Mouse (Mus musculus) E14TG2a.4 (cell line): Measurements from ENCODE around the gene Pias4.

Experiments used
- H3K27me3 ChIP-seq: 2 replicates; pipeline ENCODE4 v1.6.1; 2014; ENCODE audit warnings: low read length, control low read depth; ENCODE audit not compliant: insufficient read depth
- H3K36me3 ChIP-seq: 2 replicates; pipeline ENCODE4 v1.6.1; 2014; ENCODE audit warnings: low read length, control low read depth; ENCODE audit not compliant: insufficient read depth
- H3K4me1 ChIP-seq: replicated peaks from 2 replicates; pipeline ENCODE4 v1.6.1; 2014; ENCODE audit warnings: low read depth, low read length, control low read depth
- H3K4me3 ChIP-seq: replicated peaks from 2 replicates; pipeline ENCODE4 v1.5.1; 2014; ENCODE audit warnings: mild to moderate bottlenecking, low read length
- H3K9me3 ChIP-seq: 2 replicates; pipeline ENCODE4 v1.6.1; 2014; ENCODE audit warnings: low read length, control low read depth
- CTCF ChIP-seq: conservative IDR thresholded peaks from 2 replicates; pipeline ENCODE4 v1.5.1; 2014; ENCODE audit warnings: low read length
- NANOG ChIP-seq: IDR thresholded peaks from 2 replicates; pipeline ENCODE4 v1.6.1; 2014; ENCODE audit warnings: borderline replicate concordance, low read length, mixed read lengths
- POU5F1 ChIP-seq: IDR thresholded peaks from 2 replicates; pipeline ENCODE4 v1.6.1; 2014; ENCODE audit warnings: low read length, borderline replicate concordance

Pias4 gene

DNA sequence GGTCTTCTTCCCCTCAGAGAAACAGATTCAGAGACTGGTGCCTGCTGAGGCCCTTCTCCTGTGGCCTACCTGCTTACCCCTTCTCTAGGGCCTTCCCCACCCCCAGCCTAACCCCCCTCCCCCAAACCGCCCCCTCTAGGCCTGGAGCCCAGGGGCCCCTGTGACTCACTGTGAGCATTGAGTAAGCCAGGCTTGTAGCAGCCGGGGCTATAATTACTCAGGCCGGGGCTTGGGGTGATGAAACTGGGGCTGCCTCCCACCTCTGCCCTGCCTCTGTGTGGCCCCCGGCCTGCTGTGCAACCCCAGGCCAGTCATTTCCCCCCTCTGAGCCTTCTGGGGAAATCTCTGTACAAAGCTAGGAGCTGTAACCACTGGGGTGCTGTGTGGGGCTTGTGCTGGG lies 21.4 kb downstream of the Pias4 start:
- TF ChIP-seq CTCF, result no peak
- no peak for TF ChIP-seq NANOG
- no peak for TF ChIP-seq POU5F1
- no peaks in the 10 kb centered on the region for H3K9me3 ChIP-seq
- no peaks in the 10 kb centered on the region for H3K27me3 ChIP-seq
- H3K4me1 ChIP-seq, result peaks cover 92% of the 10 kb centered on the region
- peaks cover 70% of the 10 kb centered on the region for H3K36me3 ChIP-seq
- H3K4me3 ChIP-seq, result peak overlapping the region; percentile 92

DNA sequence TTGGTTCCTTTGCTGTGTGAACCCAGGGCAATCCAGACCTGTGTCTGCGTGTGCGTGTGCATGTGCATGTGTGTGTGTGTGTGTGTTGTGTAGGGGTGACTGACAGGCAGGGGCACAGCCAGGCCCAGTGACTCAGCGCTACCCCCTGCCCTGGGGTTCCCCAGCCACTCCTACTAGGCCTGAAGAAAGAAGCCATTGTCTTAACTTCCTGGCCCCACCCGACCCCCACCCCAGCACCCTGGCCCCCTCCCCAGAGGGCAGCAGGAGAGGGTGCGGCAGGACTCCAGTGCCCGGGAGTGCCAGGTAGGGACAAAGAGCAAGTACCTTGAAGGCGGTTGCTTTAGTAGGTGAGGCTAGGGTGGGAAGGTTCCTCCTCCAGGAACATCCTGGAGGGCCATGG lies 21.9 kb downstream of the Pias4 start:
- H3K36me3 ChIP-seq, result peaks cover 70% of the 10 kb centered on the region
- H3K27me3 ChIP-seq, result no peaks in the 10 kb centered on the region
- H3K9me3 ChIP-seq, result no peaks in the 10 kb centered on the region
- H3K4me1 ChIP-seq, result peaks cover 95% of the 10 kb centered on the region
- TF ChIP-seq CTCF (no peak), POU5F1 (no peak), NANOG (no peak)
- peak overlapping the region; percentile 92 for H3K4me3 ChIP-seq

DNA sequence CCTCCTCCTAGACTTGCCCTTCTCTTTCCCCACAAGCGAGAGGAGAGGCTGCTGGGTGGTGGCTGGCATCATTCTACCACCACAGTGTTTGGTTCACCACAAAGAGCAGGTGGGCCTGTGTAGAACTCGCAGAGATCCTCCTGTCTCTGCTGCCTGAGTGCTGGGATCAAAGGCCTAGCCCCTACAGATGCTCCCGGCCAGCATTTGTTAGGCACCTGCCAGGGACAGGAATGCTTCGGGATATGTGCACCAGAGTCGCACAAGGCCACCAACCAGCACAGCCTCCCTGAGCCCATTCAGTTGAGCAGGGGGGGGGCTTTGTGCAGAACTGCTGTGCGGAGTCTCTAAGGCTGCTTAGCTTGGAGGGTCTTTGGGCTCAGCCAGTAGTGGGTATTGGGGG lies 22.4 kb downstream of the Pias4 start:
- Histone ChIP-seq H3K36me3 (peaks cover 70% of the 10 kb centered on the region), H3K4me1 (peaks cover 97% of the 10 kb centered on the region), H3K4me3 (peak overlapping the region; percentile 92), H3K9me3 (no peaks in the 10 kb centered on the region), H3K27me3 (no peaks in the 10 kb centered on the region)
- TF ChIP-seq CTCF (no peak), NANOG (no peak), POU5F1 (no peak)

DNA sequence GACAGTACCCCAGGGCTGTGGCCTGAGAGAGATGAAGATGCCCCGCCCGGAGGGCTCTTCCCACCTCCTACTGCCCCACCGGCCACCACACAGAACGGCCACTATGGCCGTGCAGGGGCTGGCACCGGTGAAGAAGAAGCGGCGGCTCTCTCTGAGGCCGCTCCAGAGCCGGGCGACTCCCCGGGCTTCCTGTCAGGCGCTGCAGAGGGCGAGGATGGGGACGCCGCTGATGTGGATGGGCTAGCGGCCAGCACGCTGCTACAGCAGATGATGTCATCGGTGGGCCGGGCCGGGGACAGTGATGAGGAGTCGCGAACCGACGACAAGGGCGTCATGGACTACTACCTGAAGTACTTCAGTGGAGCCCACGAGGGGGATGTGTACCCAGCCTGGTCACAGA lies 23.1 kb downstream of the Pias4 start:
- TF ChIP-seq POU5F1 (no peak), NANOG (no peak), CTCF (no peak)
- peaks cover 97% of the 10 kb centered on the region for H3K4me1 ChIP-seq
- no peaks in the 10 kb centered on the region for H3K9me3 ChIP-seq
- H3K36me3 ChIP-seq, result peaks cover 67% of the 10 kb centered on the region
- peak overlapping the region; percentile 92 for H3K4me3 ChIP-seq
- no peaks in the 10 kb centered on the region for H3K27me3 ChIP-seq

DNA sequence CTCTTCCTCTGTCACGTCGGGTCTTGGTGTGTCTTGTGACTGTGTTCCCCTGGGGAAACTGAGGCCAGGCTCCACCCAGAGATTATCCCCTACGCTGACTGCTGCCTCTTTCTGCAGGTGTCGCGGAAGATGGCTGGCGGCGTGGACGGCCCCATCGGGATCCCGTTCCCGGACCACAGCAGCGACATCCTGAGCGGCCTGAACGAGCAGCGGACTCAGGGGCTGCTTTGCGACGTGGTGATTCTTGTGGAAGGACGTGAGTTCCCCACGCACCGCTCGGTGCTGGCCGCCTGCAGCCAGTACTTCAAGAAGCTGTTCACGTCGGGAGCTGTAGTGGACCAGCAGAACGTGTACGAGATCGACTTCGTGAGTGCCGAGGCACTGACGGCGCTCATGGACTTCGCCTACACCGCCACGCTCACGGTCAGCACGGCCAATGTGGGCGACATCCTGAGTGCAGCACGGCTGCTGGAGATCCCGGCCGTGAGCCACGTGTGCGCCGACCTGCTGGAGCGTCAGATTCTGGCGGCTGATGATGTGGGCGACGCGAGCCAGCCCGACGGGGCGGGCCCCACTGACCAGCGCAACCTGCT lies 23.8 kb downstream of the Pias4 start:
- H3K4me3 ChIP-seq, result peak overlapping the region; percentile 92
- no peaks in the 10 kb centered on the region for H3K27me3 ChIP-seq
- no peak for TF ChIP-seq NANOG
- TF ChIP-seq CTCF, result no peak
- TF ChIP-seq POU5F1, result no peak
- no peaks in the 10 kb centered on the region for H3K9me3 ChIP-seq
- H3K4me1 ChIP-seq, result peaks cover 97% of the 10 kb centered on the region
- H3K36me3 ChIP-seq, result peaks cover 59% of the 10 kb centered on the region

DNA sequence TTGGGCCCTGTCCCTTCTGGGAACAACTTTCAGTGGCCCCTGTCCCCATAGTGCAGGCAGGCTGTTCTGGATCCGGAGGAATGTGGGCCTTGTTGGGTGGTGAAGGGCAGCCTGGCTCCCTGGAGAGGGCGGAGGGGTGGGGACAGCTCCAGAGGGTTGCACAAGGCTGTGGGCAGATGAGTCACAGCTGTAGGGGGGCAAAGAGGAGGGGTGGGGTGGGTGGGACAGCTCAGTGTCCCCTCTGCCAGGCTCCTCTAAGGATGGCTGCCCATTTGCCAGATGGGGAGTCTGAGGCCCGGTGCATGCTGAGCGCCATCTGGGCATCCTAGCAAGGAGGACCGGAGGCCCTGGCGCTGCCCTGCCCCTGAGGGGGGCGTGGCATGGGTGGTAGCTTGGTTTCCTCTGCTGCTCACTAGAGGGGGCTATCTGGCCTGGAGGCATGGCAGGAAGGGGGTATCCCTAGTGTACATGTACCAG lies 24.5 kb downstream of the Pias4 start:
- Histone ChIP-seq H3K4me3 (peak overlapping the region; percentile 92), H3K36me3 (peaks cover 52% of the 10 kb centered on the region), H3K9me3 (no peaks in the 10 kb centered on the region), H3K4me1 (peaks cover 92% of the 10 kb centered on the region), H3K27me3 (no peaks in the 10 kb centered on the region)
- TF ChIP-seq CTCF, result 0 out of 2 replicates have a peak, but pooled peaks have one; percentile 8
- no peak for TF ChIP-seq POU5F1

DNA sequence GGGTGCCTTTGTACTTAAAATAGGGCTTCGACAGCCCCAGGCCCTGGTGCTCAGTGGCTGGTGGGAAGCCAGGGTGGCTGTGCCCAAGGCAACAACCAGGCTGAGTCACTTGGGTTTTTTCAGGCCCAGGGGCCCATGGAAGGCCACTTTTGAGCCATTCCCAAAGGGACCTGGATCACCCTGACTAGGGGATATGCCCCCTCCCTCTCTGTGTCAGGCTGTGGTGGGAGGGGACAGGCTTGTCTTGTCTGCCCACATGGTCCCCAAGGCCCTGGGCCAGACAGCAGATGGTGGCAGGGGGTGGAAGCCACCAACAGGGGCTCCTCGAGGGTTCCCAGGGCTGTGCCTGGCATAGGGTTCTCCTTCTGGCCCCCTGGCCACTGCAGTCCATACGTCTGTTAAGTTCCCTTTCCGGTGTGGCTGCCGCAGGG lies 25.2 kb downstream of the Pias4 start:
- Histone ChIP-seq H3K4me1 (peaks cover 88% of the 10 kb centered on the region), H3K9me3 (no peaks in the 10 kb centered on the region), H3K27me3 (no peaks in the 10 kb centered on the region), H3K36me3 (peaks cover 46% of the 10 kb centered on the region), H3K4me3 (peak overlapping the region; percentile 92)
- no peak for TF ChIP-seq NANOG
- no peak for TF ChIP-seq CTCF
- TF ChIP-seq POU5F1, result no peak

DNA sequence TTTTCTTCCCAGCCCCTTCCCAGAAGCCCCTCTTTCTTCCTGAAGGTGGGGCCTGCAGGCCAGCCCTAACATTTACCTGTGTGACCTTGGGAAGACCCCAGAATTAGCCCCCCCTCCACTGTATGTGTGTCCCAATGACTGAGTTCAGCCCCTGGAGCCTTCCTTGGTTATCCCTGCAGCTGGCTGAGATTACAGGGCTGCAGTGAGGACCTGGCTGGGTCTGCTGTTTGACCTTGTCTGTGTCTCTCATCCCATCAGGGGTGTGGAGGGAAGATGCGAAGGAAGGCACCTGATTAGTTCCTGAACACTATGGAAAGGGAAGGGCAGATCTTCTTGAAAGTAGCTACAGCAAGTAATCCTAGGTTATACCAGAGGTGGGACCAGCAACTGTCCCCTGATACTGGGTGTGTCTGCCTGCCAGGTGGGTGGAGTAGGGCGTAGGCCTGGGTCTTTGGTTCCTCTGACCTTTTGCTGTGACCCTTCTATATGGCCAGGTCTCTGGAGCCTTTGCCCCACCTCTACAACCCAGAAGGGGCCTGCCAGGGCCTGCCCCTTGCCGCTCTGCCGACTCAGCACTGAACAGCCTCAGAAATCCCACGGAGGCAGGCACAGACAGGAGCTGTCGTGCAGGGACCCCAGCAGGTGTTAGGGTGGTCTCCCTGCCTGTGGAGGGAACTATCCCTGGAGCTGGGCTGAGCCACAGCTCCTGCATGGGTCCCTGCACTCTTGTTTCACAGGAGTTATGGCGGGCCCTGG lies 26.1 kb downstream of the Pias4 start:
- TF ChIP-seq CTCF, result no peak
- no peak for TF ChIP-seq POU5F1
- TF ChIP-seq NANOG, result no peak
- Histone ChIP-seq H3K36me3 (peaks cover 37% of the 10 kb centered on the region), H3K9me3 (no peaks in the 10 kb centered on the region), H3K4me3 (peak overlapping the region; percentile 92), H3K4me1 (peaks cover 78% of the 10 kb centered on the region), H3K27me3 (no peaks in the 10 kb centered on the region)
